Mouse (Mus musculus): ENCODE data around the gene Tra2b.
"Not testable (repeated sequence)": the region's sequence is repeated elsewhere in the genome, so short reads cannot be mapped to it uniquely, and the experiment has no call there.

Tra2b gene

GRCm38 (mm10) chr16:22249754-22250153, 16.1 kb downstream of the Tra2b start:
- DNase-seq (ENCODE audit: low read depth in 2 of 2, low spot score in 2 of 2): no peak

GRCm38 (mm10) chr16:22242239-22242866, 23.5 kb downstream of the Tra2b start:
- no peak for DNase-seq (ENCODE audit: low read depth in 2 of 2, low spot score in 2 of 2)

GRCm38 (mm10) chr16:22241376-22242238, 24.2 kb downstream of the Tra2b start:
- DNase-seq (ENCODE audit: low read depth in 2 of 2, low spot score in 2 of 2): no peak

- no peak for DNase-seq (ENCODE audit: low read depth in 2 of 2, low spot score in 2 of 2)
These were observed 24.9 kb downstream of the Tra2b start for GRCm38 (mm10) chr16:22240856-22241255.

GRCm38 (mm10) chr16:22239978-22240377, 25.8 kb downstream of the Tra2b start:
- no peak for DNase-seq (ENCODE audit: low read depth in 2 of 2, low spot score in 2 of 2)

- no peak for DNase-seq (ENCODE audit: low read depth in 2 of 2, low spot score in 2 of 2)
These were observed 26.7 kb downstream of the Tra2b start for GRCm38 (mm10) chr16:22238928-22239620.

- DNase-seq (ENCODE audit: low read depth in 2 of 2, low spot score in 2 of 2): not testable (repeated sequence)
These were observed 27.4 kb downstream of the Tra2b start for GRCm38 (mm10) chr16:22238402-22238801.

GRCm38 (mm10) chr16:22236814-22237213, 29.0 kb downstream of the Tra2b start:
- DNase-seq (ENCODE audit: low read depth in 2 of 2, low spot score in 2 of 2): no peak

- DNase-seq (ENCODE audit: low read depth in 2 of 2, low spot score in 2 of 2): no peak
These were observed 31.3 kb downstream of the Tra2b start for GRCm38 (mm10) chr16:22234535-22234934.

GRCm38 (mm10) chr16:22230276-22230675, 35.5 kb downstream of the Tra2b start:
- DNase-seq (ENCODE audit: low read depth in 2 of 2, low spot score in 2 of 2): not testable (repeated sequence)

- DNase-seq (ENCODE audit: low read depth in 2 of 2, low spot score in 2 of 2): no peak
These were observed 62.3 kb downstream of the Tra2b start for GRCm38 (mm10) chr16:22203501-22203900.

- no peak for DNase-seq (ENCODE audit: low read depth in 2 of 2, low spot score in 2 of 2)
These were observed 63.9 kb downstream of the Tra2b start for GRCm38 (mm10) chr16:22201858-22202257.

GRCm38 (mm10) chr16:22200476-22200875, 65.3 kb downstream of the Tra2b start:
- DNase-seq (ENCODE audit: low read depth in 2 of 2, low spot score in 2 of 2): no peak
